Mouse (Mus musculus) C2C12 (cell line): ENCODE measurements around the gene Fam47e.
"Not testable (repeated sequence)": the region's sequence is repeated elsewhere in the genome, so short reads cannot be mapped to it uniquely, and the experiment has no call there.

Source experiments
- CEBPB ChIP-seq: IDR thresholded peaks from one replicate; pipeline ENCODE4 v1.6.1; 2011; ENCODE audit warnings: low read depth, mild to moderate bottlenecking, control low read depth, moderate library complexity
- CTCF ChIP-seq: IDR thresholded peaks from one replicate; pipeline ENCODE4 v1.5.1; 2011; ENCODE audit not compliant: control insufficient read depth, insufficient read depth, insufficient read length
- FOSL1 ChIP-seq: IDR thresholded peaks from one replicate; pipeline ENCODE4 v1.8.0; 2011; ENCODE audit warnings: mild to moderate bottlenecking, low read length; ENCODE audit not compliant: poor library complexity, insufficient read depth, severe bottlenecking
- MAX ChIP-seq: IDR thresholded peaks from one replicate; pipeline ENCODE4 v1.6.1; 2011; ENCODE audit warnings: mild to moderate bottlenecking, control low read depth
- MYOD1 ChIP-seq: IDR thresholded peaks from one replicate; pipeline ENCODE4 v1.6.1; 2011; ENCODE audit warnings: low read depth; ENCODE audit not compliant: control insufficient read depth, insufficient read length
- MYOG ChIP-seq: IDR thresholded peaks from one replicate; pipeline ENCODE4 v1.6.1; 2011; ENCODE audit not compliant: control insufficient read depth, insufficient read length; ENCODE audit errors: extremely low read depth
- USF1 ChIP-seq: IDR thresholded peaks from one replicate; pipeline ENCODE4 v1.6.1; 2011; ENCODE audit warnings: low read depth, mild to moderate bottlenecking, control low read depth, moderate library complexity

DNA sequence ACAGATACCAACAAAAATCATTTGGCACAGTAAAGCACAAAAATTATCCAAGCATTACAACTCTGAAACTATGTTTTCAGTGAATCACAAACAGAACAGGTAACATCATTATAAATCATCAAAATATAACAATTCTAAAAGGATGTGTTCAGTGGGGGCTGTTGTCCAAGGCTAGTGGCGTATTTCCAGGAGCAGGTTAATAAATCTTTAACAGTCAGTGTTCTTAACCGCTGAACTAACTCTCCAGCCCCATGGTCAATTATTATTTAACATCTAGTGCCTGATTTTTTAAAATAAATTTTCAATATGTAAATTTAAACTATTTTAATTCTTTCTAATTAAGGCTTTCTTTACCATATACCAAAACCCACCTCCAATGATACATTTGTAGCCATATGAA is 33.7 kb upstream of the Fam47e start:
- not testable (repeated sequence) for TF ChIP-seq CTCF, USF1, MYOD1, MYOG, CEBPB, MAX, FOSL1
